Mouse (Mus musculus) forebrain, embryonic 14.5 days (tissue): ENCODE measurements at regions not wholly inside any gene's neighbourhood (a gene's known extent, or its start where the extent isn't known, plus 50 kb on each side); places are given as distances from the start of the nearest gene placed in this dataset.

Experiments
- ATAC-seq: fragments of 200-750 bp; cut with Nextera tagmentation; 2 replicates; pipeline ENCODE4 v1.8.0; 2017; ENCODE audit warnings: mild to moderate bottlenecking, moderate library complexity
- DNase-seq: peaks from one replicate; pipeline ENCODE4 v3.0.0-alpha.2; 2015; ENCODE audit warnings: low spot score
- H3K27ac ChIP-seq: fragments of 300-500 bp; sonication (generic); 2 replicates; pipeline ENCODE4 v1.5.1; 2014; ENCODE audit warnings: low read depth, mild to moderate bottlenecking, control low read depth, low read length, moderate library complexity
- H3K27me3 ChIP-seq: fragments of 300-500 bp; sonication (generic); replicated peaks from 2 replicates; pipeline ENCODE4 v1.6.1; 2014; ENCODE audit warnings: low read length, control low read depth, mixed read lengths; ENCODE audit not compliant: control insufficient read depth, insufficient read depth
- H3K36me3 ChIP-seq: fragments of 300-500 bp; sonication (generic); 2 replicates; pipeline ENCODE4 v1.6.1; 2014; ENCODE audit warnings: low read length, control low read depth; ENCODE audit not compliant: control insufficient read depth, insufficient read depth
- H3K4me1 ChIP-seq: fragments of 300-500 bp; sonication (generic); 2 replicates; pipeline ENCODE4 v1.6.1; 2014; ENCODE audit warnings: antibody characterized with exemption, low read length, control low read depth; ENCODE audit not compliant: control insufficient read depth, insufficient read depth
- H3K4me2 ChIP-seq: fragments of 300-500 bp; sonication (generic); 2 replicates; pipeline ENCODE4 v1.6.1; 2014; ENCODE audit warnings: mild to moderate bottlenecking, control low read depth, low read length
- H3K4me3 ChIP-seq: fragments of 300-500 bp; sonication (generic); 2 replicates; pipeline ENCODE4 v1.5.1; 2014; ENCODE audit warnings: low read depth, low read length, control low read depth
- H3K9ac ChIP-seq: fragments of 300-500 bp; sonication (generic); 2 replicates; pipeline ENCODE4 v1.6.1; 2014; ENCODE audit warnings: mild to moderate bottlenecking, low read length, control low read depth, moderate library complexity
- H3K9me3 ChIP-seq: fragments of 300-500 bp; sonication (generic); replicated peaks from 2 replicates; pipeline ENCODE4 v1.6.1; 2016; ENCODE audit warnings: low read length, control low read depth, mixed read lengths; ENCODE audit not compliant: control insufficient read depth
- WGBS: fragments of 180-500 bp; shearing (Covaris S2); extraction: QIAGEN DNeasy Blood & Tissue Kit; methylation state at CpG from one replicate; pipeline ENCODE4 v1.1.7; 2014; 5-methylcytosine and 5-hydroxymethylcytosine counted together

DNA sequence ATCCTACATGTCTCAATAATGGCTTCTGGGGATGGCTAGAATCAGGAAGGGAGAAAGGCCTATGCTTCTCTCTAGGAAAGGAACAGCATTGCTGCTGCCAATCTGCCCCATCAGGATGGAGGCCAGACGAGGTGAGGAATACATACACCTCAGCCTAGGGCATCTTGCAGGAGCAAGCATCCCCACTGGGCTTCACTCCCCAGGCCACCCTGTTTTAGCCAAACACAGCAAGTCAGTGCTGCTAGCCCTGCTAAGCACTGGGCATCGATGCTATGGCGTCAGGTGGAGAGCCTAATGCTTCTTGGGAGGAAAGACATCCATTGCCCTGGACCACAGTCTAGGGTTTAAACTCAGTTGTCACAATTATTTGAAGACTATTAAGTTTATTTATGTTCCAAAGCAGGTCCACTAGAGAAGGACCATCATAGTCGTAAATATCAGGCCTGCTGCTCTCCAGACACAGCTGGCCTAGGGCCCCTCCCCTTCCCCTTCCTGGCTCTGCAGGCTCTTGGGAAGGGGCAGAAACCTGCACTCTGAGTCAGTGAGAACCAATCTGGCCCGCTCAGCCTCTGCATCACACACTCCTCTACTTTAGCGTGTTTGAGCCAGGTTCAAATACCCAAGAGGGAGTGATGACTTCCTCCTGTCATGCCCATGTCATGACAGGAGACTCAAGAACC lies 79.5 kb upstream of the Pkdcc start:
- ATAC-seq: no peak
- Histone ChIP-seq H3K9me3 (no peaks in the 10 kb centered on the region), H3K36me3 (no peaks in the 10 kb centered on the region), H3K9ac (no peak overlapping the region), H3K4me3 (no peak overlapping the region), H3K4me2 (no peak overlapping the region), H3K4me1 (peaks cover 13% of the 10 kb centered on the region), H3K27ac (no peak overlapping the region), H3K27me3 (no peaks in the 10 kb centered on the region)
- WGBS: 76% methylated on average over 6 of the region's 6 CpGs
- no peak for DNase-seq

DNA sequence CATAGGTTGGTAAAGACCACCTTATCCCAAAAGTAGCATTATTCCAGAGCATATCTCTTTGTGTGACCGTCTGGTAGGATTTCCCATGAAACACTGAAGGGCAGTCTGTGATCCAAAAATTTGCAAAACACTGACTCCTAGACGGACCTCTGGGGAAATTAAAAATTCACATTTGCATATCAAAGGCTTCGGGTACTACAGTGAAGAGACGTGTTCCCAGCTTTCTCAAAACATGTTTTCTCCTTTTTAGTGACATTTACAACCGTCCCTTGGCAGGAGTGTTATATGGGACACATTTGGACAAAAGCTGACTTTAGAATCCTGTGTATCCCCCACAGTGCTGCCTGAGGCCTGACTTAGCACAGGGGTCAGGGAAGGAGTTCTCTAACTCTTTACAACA lies 78.8 kb upstream of the Pkdcc start:
- ATAC-seq (no peak), DNase-seq (no peak)
- Histone ChIP-seq H3K27me3 (no peaks in the 10 kb centered on the region), H3K9me3 (no peaks in the 10 kb centered on the region), H3K4me2 (no peak overlapping the region), H3K9ac (no peak overlapping the region), H3K4me3 (no peak overlapping the region), H3K27ac (no peak overlapping the region), H3K4me1 (peaks cover 13% of the 10 kb centered on the region), H3K36me3 (no peaks in the 10 kb centered on the region)
- 29% methylated on average over 5 of the region's 5 CpGs for WGBS

DNA sequence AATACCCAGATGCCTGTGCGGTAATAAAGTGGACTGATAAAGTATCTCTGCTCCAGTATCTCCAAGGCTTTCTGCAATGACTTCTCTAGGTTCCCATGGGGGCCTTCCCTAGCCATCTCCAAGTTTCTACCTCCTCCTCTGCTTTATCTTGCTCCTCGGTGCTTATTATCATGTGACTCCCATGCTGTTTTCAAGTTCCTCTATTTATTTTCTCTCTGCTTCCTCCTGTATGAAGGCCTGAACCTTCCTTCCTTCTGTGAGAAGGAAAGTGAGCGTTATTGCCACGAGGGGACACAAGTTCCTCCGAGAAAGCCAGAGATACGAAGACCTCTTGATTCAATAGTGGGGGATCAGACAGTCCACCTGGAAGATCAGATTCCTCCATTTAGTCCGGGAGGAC lies 77.4 kb upstream of the Pkdcc start:
- no peak overlapping the region for H3K27ac ChIP-seq
- H3K36me3 ChIP-seq: no peaks in the 10 kb centered on the region
- no peak overlapping the region for H3K4me3 ChIP-seq
- H3K9ac ChIP-seq: no peak overlapping the region
- H3K4me1 ChIP-seq: peaks cover 13% of the 10 kb centered on the region
- ATAC-seq: no peak
- H3K9me3 ChIP-seq: no peaks in the 10 kb centered on the region
- WGBS: 90% methylated on average over 7 of the region's 7 CpGs
- H3K27me3 ChIP-seq: no peaks in the 10 kb centered on the region
- H3K4me2 ChIP-seq: no peak overlapping the region
- no peak for DNase-seq

DNA sequence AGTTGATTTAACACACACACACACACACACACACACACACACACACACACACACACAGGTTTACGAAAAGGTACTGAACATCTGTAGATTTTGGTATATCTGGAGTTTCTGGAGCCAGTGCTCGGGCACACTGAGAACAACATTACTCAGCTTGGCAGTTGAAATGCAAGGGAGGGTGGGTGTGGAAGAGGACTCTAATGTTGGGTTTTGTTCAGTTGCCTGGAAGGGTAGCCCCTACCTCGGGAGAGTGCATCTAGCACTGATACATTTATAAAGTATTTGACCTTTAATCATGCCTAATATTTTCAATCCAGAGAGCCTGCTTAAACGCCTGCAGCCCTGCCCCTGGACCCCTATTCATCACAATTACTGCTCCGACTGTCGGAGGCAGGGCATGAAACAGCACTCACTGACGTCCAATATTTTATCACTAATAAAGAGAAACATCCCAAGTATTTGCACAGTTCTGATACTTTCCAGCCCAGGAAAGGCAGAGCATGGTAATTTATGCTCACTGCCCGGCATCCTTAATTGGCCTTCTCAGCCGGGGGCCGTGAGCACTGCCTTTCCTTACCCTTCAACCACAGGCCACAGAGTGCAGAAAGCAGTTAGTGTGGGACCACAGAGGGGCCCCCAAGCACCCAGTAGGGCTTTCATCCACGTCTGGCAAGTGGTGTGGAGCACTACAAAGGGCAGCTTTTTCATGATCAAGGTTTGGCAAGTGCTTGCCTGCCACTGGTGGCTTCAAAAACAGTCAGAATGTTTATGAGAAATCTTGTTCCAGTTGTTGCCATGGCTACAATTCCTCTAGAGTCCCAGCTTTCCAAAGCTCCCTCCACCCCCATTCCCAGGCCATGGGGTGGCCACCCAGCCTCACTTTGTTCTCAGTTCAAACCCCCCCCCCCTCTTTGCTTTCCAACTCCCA lies 76.3 kb upstream of the Pkdcc start:
- H3K27me3 ChIP-seq: no peaks in the 10 kb centered on the region
- no peaks in the 10 kb centered on the region for H3K9me3 ChIP-seq
- no peak overlapping the region for H3K4me3 ChIP-seq
- no peaks in the 10 kb centered on the region for H3K36me3 ChIP-seq
- 0 out of 2 replicates have a peak overlapping the region, but pooled peaks have one; percentile 34 for H3K27ac ChIP-seq
- 16% methylated on average over 11 of the region's 11 CpGs for WGBS
- DNase-seq (peak; percentile 49), ATAC-seq (peak; percentile 69)
- peaks cover 13% of the 10 kb centered on the region for H3K4me1 ChIP-seq
- H3K4me2 ChIP-seq: no peak overlapping the region
- H3K9ac ChIP-seq: no peak overlapping the region

DNA sequence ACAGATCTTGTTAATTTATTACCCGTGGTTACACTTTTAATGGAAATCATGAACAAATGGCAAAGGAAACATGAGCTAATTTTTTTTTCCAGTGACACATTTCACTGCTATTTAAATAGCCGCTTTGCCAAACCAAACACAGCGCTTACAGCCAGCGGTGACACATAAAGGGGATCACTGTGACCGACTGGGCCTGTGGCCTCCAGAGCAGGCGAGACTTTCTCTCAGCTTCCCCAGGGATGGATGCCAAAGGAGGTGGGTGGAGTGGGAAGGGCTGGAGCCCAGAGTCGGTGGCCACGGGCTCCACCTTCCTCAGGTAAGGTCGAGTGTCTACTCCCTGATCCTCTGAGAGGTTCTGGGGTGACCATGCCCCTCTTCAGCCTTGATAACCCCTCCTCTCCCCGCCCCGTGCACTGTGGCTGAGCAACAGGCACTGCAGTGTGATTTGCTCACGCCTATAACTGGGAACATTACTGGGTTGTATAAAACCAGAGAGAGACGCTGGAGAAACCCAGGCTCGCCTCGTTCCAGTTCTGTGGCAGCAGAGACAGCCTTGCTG lies 66.6 kb upstream of the Pkdcc start:
- Histone ChIP-seq H3K4me3 (no peak overlapping the region), H3K9ac (no peak overlapping the region), H3K27ac (no peak overlapping the region), H3K9me3 (no peaks in the 10 kb centered on the region), H3K27me3 (no peaks in the 10 kb centered on the region), H3K36me3 (no peaks in the 10 kb centered on the region), H3K4me2 (no peak overlapping the region), H3K4me1 (no peaks in the 10 kb centered on the region)
- WGBS: 88% methylated on average over 15 of the region's 15 CpGs
- ATAC-seq (no peak), DNase-seq (no peak)

DNA sequence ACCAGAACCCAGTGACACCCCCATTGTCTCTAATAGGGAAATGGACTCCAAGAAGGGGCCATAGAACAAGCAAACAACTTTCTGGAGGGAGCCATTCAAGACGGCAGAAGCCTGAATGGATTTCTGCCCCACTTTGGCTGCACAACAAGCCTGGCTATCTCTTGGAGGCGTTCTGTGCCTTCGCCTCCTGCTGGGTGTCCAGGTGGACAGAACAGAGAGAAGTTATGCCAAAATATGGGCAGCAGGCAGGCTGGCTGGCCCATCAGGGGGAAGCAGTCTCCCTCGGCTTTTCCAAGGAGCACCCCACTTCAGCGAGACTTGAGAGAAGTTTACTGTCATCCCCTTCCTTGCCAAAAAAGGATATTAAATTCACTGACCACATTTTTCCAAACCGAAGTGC lies 65.8 kb upstream of the Pkdcc start:
- no peaks in the 10 kb centered on the region for H3K9me3 ChIP-seq
- DNase-seq (no peak), ATAC-seq (no peak)
- H3K4me2 ChIP-seq: no peak overlapping the region
- H3K4me3 ChIP-seq: no peak overlapping the region
- no peak overlapping the region for H3K9ac ChIP-seq
- no peaks in the 10 kb centered on the region for H3K27me3 ChIP-seq
- H3K4me1 ChIP-seq: no peaks in the 10 kb centered on the region
- no peaks in the 10 kb centered on the region for H3K36me3 ChIP-seq
- 86% methylated on average over 6 of the region's 6 CpGs for WGBS
- no peak overlapping the region for H3K27ac ChIP-seq

DNA sequence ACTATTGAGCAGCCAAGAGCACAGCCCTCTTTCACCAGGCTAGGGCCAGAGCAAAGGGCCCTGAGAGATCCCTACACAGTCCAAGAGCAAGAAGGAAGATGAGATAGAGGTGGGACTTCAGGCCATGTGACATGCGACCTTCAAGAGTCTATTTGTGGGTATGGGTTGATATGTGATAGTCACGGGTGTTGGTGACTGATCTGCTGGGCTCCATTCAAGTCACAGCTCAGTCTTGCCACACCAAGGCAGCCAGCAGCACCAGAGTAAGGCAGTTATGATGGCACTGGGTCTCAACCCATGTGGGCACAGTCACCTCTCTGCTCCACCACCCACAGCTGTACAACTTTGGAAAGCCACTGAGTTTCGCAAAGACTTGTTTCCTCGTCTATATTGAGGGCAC lies 60.0 kb upstream of the Pkdcc start:
- no peaks in the 10 kb centered on the region for H3K27me3 ChIP-seq
- no peaks in the 10 kb centered on the region for H3K9me3 ChIP-seq
- WGBS: 90% methylated on average over 4 of the region's 4 CpGs
- no peak overlapping the region for H3K27ac ChIP-seq
- no peak for ATAC-seq
- DNase-seq: no peak
- no peaks in the 10 kb centered on the region for H3K4me1 ChIP-seq
- no peak overlapping the region for H3K4me2 ChIP-seq
- no peak overlapping the region for H3K4me3 ChIP-seq
- H3K36me3 ChIP-seq: no peaks in the 10 kb centered on the region
- no peak overlapping the region for H3K9ac ChIP-seq

DNA sequence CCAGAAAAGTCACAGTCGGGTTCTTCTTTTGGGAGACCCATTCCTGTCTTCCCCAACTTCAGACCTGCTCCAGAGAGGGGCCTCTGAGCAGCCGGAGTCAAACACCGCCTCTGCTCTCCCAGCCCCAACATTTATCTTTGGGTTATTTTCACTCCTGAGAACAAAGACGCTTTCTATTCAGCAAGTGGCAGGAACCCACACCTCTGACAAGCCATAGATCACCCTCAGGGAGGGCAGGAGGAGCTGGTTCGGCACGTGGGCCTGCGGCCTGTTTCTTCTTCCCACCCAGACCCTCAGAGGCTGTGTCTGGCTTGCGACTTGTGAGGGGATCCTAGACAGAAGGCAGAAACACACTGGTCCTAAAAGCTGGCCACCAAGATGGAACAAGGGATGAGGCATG lies 58.4 kb upstream of the Pkdcc start:
- ATAC-seq: no peak
- no peaks in the 10 kb centered on the region for H3K36me3 ChIP-seq
- H3K27me3 ChIP-seq: no peaks in the 10 kb centered on the region
- no peak overlapping the region for H3K4me2 ChIP-seq
- H3K4me1 ChIP-seq: no peaks in the 10 kb centered on the region
- no peaks in the 10 kb centered on the region for H3K9me3 ChIP-seq
- H3K9ac ChIP-seq: no peak overlapping the region
- WGBS: 76% methylated on average over 8 of the region's 8 CpGs
- DNase-seq: no peak
- no peak overlapping the region for H3K4me3 ChIP-seq
- H3K27ac ChIP-seq: no peak overlapping the region

DNA sequence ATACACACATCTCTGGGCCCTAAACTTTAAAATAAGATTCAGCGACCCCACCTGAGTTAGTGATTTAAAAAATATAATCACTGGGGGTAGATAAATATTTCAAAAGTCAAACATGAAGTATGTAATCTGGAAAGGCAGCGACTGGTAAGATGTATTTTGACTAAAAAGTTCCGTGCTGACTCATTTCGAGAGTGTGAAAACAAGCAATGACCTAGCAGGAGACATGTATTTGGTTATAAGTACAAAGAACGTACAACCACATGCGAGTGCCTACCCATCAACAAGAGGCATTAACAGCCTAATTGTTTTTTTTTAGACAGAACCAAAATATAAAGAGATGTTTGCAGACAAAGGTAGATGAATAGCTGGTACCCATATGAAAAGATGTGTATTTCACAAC lies 57.0 kb upstream of the Pkdcc start:
- no peak overlapping the region for H3K9ac ChIP-seq
- no peak overlapping the region for H3K4me3 ChIP-seq
- no peaks in the 10 kb centered on the region for H3K36me3 ChIP-seq
- H3K27ac ChIP-seq: no peak overlapping the region
- no peak overlapping the region for H3K4me2 ChIP-seq
- ATAC-seq (no peak), DNase-seq (no peak)
- H3K9me3 ChIP-seq: no peaks in the 10 kb centered on the region
- no peaks in the 10 kb centered on the region for H3K4me1 ChIP-seq
- H3K27me3 ChIP-seq: no peaks in the 10 kb centered on the region
- 82% methylated on average over 6 of the region's 6 CpGs for WGBS
